Mouse (Mus musculus): Measurements from ENCODE around the gene Adgrg7.
A peak's percentile ranks its signal among the peaks of the same experiment; 100 is the strongest.

Adgrg7 gene

GRCm38 (mm10) chr16:56795481-56796139, at the start of gene Adgrg7:
Gene Adgrg7 (minus strand): TSS chr16:56795855.
- DNase-seq, result no peak

GRCm38 (mm10) chr16:56842988-56843387, 47.3 kb upstream of the Adgrg7 start:
- no peak for DNase-seq

- no peak for DNase-seq
Observed at GRCm38 (mm10) chr16:56833312-56833711, 37.7 kb upstream of the Adgrg7 start.

- no peak for DNase-seq
Observed at GRCm38 (mm10) chr16:56831986-56832385, 36.3 kb upstream of the Adgrg7 start.

GRCm38 (mm10) chr16:56801370-56802109, 5.9 kb upstream of the Adgrg7 start:
- no peak for DNase-seq

- DNase-seq, result no peak
Observed at GRCm38 (mm10) chr16:56800946-56801345, 5.3 kb upstream of the Adgrg7 start.

GRCm38 (mm10) chr16:56800469-56800868, 4.8 kb upstream of the Adgrg7 start:
- DNase-seq, result peak; percentile 44

GRCm38 (mm10) chr16:56799541-56800029, 3.9 kb upstream of the Adgrg7 start:
- no peak for DNase-seq

- no peak for DNase-seq
Observed at GRCm38 (mm10) chr16:56798873-56799272, 3.2 kb upstream of the Adgrg7 start.

- no peak for DNase-seq
Observed at GRCm38 (mm10) chr16:56794383-56795144, 1.1 kb downstream of the Adgrg7 start.

GRCm38 (mm10) chr16:56793778-56794177, 1.9 kb downstream of the Adgrg7 start:
- no peak for DNase-seq

GRCm38 (mm10) chr16:56785943-56786342, 9.7 kb downstream of the Adgrg7 start:
- no peak for DNase-seq

- DNase-seq, result peak; percentile 56
Observed at GRCm38 (mm10) chr16:56771163-56772105, 24.2 kb downstream of the Adgrg7 start.

GRCm38 (mm10) chr16:56729060-56729459, 66.6 kb downstream of the Adgrg7 start:
- no peak for DNase-seq

GRCm38 (mm10) chr16:56724927-56725326, 70.7 kb downstream of the Adgrg7 start:
- DNase-seq, result no peak

GRCm38 (mm10) chr16:56722357-56722756, 73.3 kb downstream of the Adgrg7 start:
- no peak for DNase-seq

- no peak for DNase-seq
Observed at GRCm38 (mm10) chr16:56719031-56719430, 76.6 kb downstream of the Adgrg7 start.

- DNase-seq, result peak; percentile 100
Observed at GRCm38 (mm10) chr16:56717224-56718200, 78.1 kb downstream of the Adgrg7 start, which contains the start of gene Tfg. Gene Tfg (minus strand): TSS chr16:56717450.

- DNase-seq, result peak; percentile 78
Observed at GRCm38 (mm10) chr16:56716557-56717179, 79.0 kb downstream of the Adgrg7 start.

GRCm38 (mm10) chr16:56715608-56716007, 80.0 kb downstream of the Adgrg7 start:
- no peak for DNase-seq

Measured in embryo, embryonic 11 days (tissue).